Mouse (Mus musculus) ES-Bruce4 (cell line): ENCODE data around the gene Ak9.

Experiments used
- CTCF ChIP-seq: IDR thresholded peaks from one replicate; pipeline ENCODE4 v1.8.1; 2011; ENCODE audit warnings: low read depth, low read length
- EP300 ChIP-seq: IDR thresholded peaks from 2 replicates; pipeline ENCODE4 v1.6.1; 2011; ENCODE audit warnings: low read depth, low read length; ENCODE audit not compliant: insufficient read depth
- POLR2A ChIP-seq: IDR thresholded peaks from one replicate; pipeline ENCODE4 v1.8.1; 2011; ENCODE audit warnings: low read length; ENCODE audit not compliant: insufficient read depth

GRCm38 (mm10) chr10:41460501-41460900, 156.7 kb downstream of the Ak9 start:
- TF ChIP-seq POLR2A (no peak), CTCF (no peak), EP300 (no peak)
